Mouse (Mus musculus) lung, postnatal 36 days (tissue): Measurements from ENCODE around the gene Smim24.
A peak's percentile ranks its signal among the peaks of the same experiment; 100 is the strongest.

Experiments
- DNase-seq: peaks from one replicate; pipeline ENCODE4 v3.0.0; 2022; ENCODE audit warnings: mixed read lengths

The Smim24 gene

GRCm38 (mm10) chr10:81410981-81411380 is 18.1 kb downstream of the Smim24 start:
- no peak for DNase-seq

GRCm38 (mm10) chr10:81411471-81412400 is 18.9 kb downstream of the Smim24 start:
- peak; percentile 85 for DNase-seq

- peak; percentile 46 for DNase-seq
Measured at GRCm38 (mm10) chr10:81412586-81413309, 19.9 kb downstream of the Smim24 start.

- DNase-seq: peak; percentile 95
Measured at GRCm38 (mm10) chr10:81413310-81414261, 20.7 kb downstream of the Smim24 start.

- peak; percentile 80 for DNase-seq
Measured at GRCm38 (mm10) chr10:81414682-81415081, 21.8 kb downstream of the Smim24 start.

- no peak for DNase-seq
Measured at GRCm38 (mm10) chr10:81415146-81415545, 22.3 kb downstream of the Smim24 start.

- no peak for DNase-seq
Measured at GRCm38 (mm10) chr10:81415549-81416310, 22.9 kb downstream of the Smim24 start.

- DNase-seq: peak; percentile 83
Measured at GRCm38 (mm10) chr10:81416581-81417226, 23.9 kb downstream of the Smim24 start.

GRCm38 (mm10) chr10:81417227-81418215 is 24.7 kb downstream of the Smim24 start:
- DNase-seq: no peak

GRCm38 (mm10) chr10:81418216-81419070 is 25.6 kb downstream of the Smim24 start:
- DNase-seq: no peak

GRCm38 (mm10) chr10:81419111-81419928 is 26.5 kb downstream of the Smim24 start:
- DNase-seq: no peak

GRCm38 (mm10) chr10:81420191-81420767 is 27.4 kb downstream of the Smim24 start:
- DNase-seq: no peak

- DNase-seq: no peak
Measured at GRCm38 (mm10) chr10:81421041-81421796, 28.4 kb downstream of the Smim24 start.

GRCm38 (mm10) chr10:81421797-81422100 is 28.9 kb downstream of the Smim24 start:
- no peak for DNase-seq

- DNase-seq: peak; percentile 73
Measured at GRCm38 (mm10) chr10:81422191-81422590, 29.3 kb downstream of the Smim24 start.

- no peak for DNase-seq
Measured at GRCm38 (mm10) chr10:81422661-81423217, 29.9 kb downstream of the Smim24 start.
